Mouse (Mus musculus): ENCODE data around the gene Sat2. TPM values are rescaled to one million over a fixed set of nuclear protein-coding genes. Genes with fewer than 3 reads are reported as not detected.

Sat2 gene
- 13.0 and 13.8 TPM in 2 replicates for polyA plus RNA-seq (2015; fragmentation: Nextera tagmentation; extraction: Ambion mirVana)

DNA sequence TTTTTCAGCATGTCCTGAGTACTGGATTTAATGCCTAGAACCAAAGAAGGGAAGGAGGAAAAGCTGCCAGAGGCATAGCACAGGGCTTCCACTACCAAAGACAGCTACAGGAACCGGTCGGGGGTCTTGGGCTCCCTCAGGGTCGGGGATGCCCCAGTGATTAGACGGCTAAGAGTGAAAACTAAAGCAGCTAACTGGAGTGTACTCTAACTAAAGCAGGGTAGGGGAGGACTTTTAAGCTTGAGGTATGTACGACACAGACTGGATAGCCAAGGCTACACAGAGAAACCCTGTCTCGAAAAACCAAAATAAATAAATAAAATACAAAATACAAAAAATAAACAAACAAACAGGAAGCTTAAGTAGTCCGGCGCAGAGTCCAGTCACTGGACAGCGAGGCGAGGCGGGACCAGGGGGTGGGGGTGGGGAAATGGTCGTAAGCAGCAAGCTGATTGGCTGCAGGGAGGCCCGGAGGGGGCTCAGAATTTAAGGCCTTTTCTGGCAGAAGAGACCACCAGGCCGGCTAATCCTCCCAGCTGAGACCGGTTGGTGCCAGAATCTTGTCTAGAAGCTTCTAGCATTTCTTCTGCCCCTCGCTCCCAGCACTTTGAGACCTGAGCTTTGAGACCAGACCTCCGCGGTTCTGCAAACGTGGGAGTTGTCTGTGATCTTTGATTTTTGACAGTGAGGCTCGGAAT is at the start of gene Sat2:
Gene Sat2 (plus strand): TSS at position 454 of the 698 bp plus-strand sequence.
- no peaks in the 10 kb centered on the region for H3K36me3 ChIP-seq (ENCODE audit: control insufficient read depth, insufficient read depth)
- peaks cover 9% of the 10 kb centered on the region for H3K4me1 ChIP-seq (ENCODE audit: control insufficient read depth, insufficient read depth, low read length)
- peak within 1 kb of the TSS; percentile 91 for H3K9ac ChIP-seq (ENCODE audit: low read length)
- H3K4me2 ChIP-seq (ENCODE audit: low read depth, low read length), result peak within 1 kb of the TSS; percentile 85
- no peaks in the 10 kb centered on the region for H3K27me3 ChIP-seq (ENCODE audit: control insufficient read depth, insufficient read depth, low read length)
- H3K9me3 ChIP-seq (replicated peaks; ENCODE audit: control insufficient read depth, low read length), result no peaks in the 10 kb centered on the region
- peak within 1 kb of the TSS; percentile 63 for H3K27ac ChIP-seq (ENCODE audit: low read length)
- H3K4me3 ChIP-seq (ENCODE audit: low read length), result peak within 1 kb of the TSS; percentile 83
- ATAC-seq (replicated peaks; ENCODE audit: extremely low read depth, insufficient read depth, low FRiP score), result peak; percentile 86
- 2% methylated on average over 20 of the region's 20 CpGs for whole genome bisulfite sequencing

GRCm38 (mm10) chr11:69575220-69575619 is 46.6 kb upstream of the Sat2 start:
- no peak overlapping the region for H3K4me2 ChIP-seq (ENCODE audit: low read depth, low read length)
- ATAC-seq (replicated peaks; ENCODE audit: extremely low read depth, insufficient read depth, low FRiP score), result no peak
- no peak overlapping the region for H3K27ac ChIP-seq (ENCODE audit: low read length)
- peaks cover 17% of the 10 kb centered on the region for H3K4me1 ChIP-seq (ENCODE audit: control insufficient read depth, insufficient read depth, low read length)
- H3K9ac ChIP-seq (ENCODE audit: low read length), result no peak overlapping the region
- no peak overlapping the region for H3K4me3 ChIP-seq (ENCODE audit: low read length)
- H3K36me3 ChIP-seq (ENCODE audit: control insufficient read depth, insufficient read depth), result peaks cover 6% of the 10 kb centered on the region; the same call in 1 of the 2 replicates
- no peaks in the 10 kb centered on the region for H3K9me3 ChIP-seq (replicated peaks; ENCODE audit: control insufficient read depth, low read length)
- WGBS, result 47% methylated on average over 3 of the region's 3 CpGs
- no peaks in the 10 kb centered on the region for H3K27me3 ChIP-seq (ENCODE audit: control insufficient read depth, insufficient read depth, low read length)

GRCm38 (mm10) chr11:69576307-69576706 is 45.5 kb upstream of the Sat2 start:
- H3K27me3 ChIP-seq (ENCODE audit: control insufficient read depth, insufficient read depth, low read length), result no peaks in the 10 kb centered on the region
- no peak overlapping the region for H3K9ac ChIP-seq (ENCODE audit: low read length)
- H3K9me3 ChIP-seq (replicated peaks; ENCODE audit: control insufficient read depth, low read length), result no peaks in the 10 kb centered on the region
- H3K27ac ChIP-seq (ENCODE audit: low read length), result no peak overlapping the region
- H3K4me3 ChIP-seq (ENCODE audit: low read length), result no peak overlapping the region
- WGBS, result 66% methylated on average over 5 of the region's 5 CpGs
- H3K4me1 ChIP-seq (ENCODE audit: control insufficient read depth, insufficient read depth, low read length), result peaks cover 17% of the 10 kb centered on the region
- no peak overlapping the region for H3K4me2 ChIP-seq (ENCODE audit: low read depth, low read length)
- H3K36me3 ChIP-seq (ENCODE audit: control insufficient read depth, insufficient read depth), result no peaks in the 10 kb centered on the region
- no peak for ATAC-seq (replicated peaks; ENCODE audit: extremely low read depth, insufficient read depth, low FRiP score)

DNA sequence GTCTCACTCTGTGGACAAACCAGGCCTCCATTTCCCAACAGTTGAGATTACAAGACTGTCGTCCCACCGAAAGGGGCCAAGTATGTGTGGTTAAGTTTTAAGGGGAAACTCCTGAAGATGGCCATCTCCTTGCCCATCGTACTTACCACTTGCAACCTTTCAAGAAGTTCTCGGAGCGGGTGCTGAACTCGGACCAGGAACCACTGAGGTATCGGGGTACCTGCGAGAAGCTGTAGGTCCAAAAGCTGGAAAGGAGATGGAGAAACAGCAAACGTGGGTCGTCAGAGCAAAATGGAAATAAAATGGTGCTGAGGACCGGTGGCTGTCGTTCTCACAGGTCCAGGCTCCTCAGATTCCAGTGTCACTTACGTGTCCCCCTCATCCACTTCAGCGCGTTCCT is 43.5 kb upstream of the Sat2 start:
- no peaks in the 10 kb centered on the region for H3K9me3 ChIP-seq (replicated peaks; ENCODE audit: control insufficient read depth, low read length)
- H3K27ac ChIP-seq (ENCODE audit: low read length), result no peak overlapping the region
- H3K4me1 ChIP-seq (ENCODE audit: control insufficient read depth, insufficient read depth, low read length), result peaks cover 24% of the 10 kb centered on the region
- WGBS, result 8% methylated on average over 15 of the region's 15 CpGs
- peak overlapping the region; percentile 81 for H3K9ac ChIP-seq (ENCODE audit: low read length)
- ATAC-seq (replicated peaks; ENCODE audit: extremely low read depth, insufficient read depth, low FRiP score), result no peak
- H3K4me2 ChIP-seq (ENCODE audit: low read depth, low read length), result peak overlapping the region; percentile 79
- peak overlapping the region; percentile 88 for H3K4me3 ChIP-seq (ENCODE audit: low read length)
- H3K36me3 ChIP-seq (ENCODE audit: control insufficient read depth, insufficient read depth), result no peaks in the 10 kb centered on the region
- H3K27me3 ChIP-seq (ENCODE audit: control insufficient read depth, insufficient read depth, low read length), result no peaks in the 10 kb centered on the region

DNA sequence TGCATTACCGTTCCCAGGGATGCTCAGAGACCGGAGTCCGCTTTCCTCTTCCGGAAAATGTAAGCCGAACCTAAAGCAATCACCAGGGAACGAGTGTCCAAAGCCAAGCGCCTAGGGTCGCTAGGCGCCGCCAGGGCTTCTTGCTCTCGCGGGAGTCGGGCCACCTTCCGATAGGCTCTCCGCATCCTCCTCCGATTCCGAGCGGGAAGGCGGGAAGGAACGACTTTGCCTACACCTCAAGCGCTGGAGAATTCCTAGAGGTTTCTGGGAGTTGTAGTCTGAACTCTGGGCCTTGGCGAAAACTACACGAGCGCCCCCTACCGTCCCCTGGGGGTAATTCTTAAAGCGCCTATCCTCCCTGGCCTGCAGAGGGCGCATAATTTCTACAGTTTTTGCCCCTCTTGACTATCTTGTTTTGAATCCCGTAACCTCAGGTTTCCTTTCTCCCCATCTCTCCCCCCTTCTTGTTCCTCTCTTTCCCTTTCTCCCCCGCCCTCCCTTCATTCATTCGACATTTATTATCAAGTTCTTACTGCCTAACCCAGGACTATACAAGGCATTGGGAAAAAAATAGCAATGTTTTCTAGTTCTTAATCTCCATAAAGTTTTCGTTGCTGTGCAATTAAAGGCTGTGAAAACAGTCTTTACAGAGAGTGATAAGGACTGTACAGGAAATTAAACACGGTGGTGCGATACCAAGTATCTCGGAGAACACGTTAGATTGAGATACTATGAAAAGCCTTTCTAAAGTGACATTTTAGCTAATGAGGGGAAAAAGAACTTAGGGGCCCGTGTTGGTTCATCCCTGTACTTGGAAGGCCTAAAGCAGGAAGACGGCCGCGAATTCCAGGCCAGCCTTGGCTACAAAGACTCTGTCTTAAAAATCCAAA is 42.5 kb upstream of the Sat2 start:
- H3K4me1 ChIP-seq (ENCODE audit: control insufficient read depth, insufficient read depth, low read length), result peaks cover 24% of the 10 kb centered on the region
- H3K4me2 ChIP-seq (ENCODE audit: low read depth, low read length), result peak overlapping the region; percentile 79
- no peaks in the 10 kb centered on the region for H3K27me3 ChIP-seq (ENCODE audit: control insufficient read depth, insufficient read depth, low read length)
- H3K27ac ChIP-seq (ENCODE audit: low read length), result peak overlapping the region; percentile 96
- WGBS, result under 1% methylated on average over 39 of the region's 39 CpGs
- ATAC-seq (replicated peaks; ENCODE audit: extremely low read depth, insufficient read depth, low FRiP score), result peak; percentile 85
- H3K9me3 ChIP-seq (replicated peaks; ENCODE audit: control insufficient read depth, low read length), result no peaks in the 10 kb centered on the region
- H3K36me3 ChIP-seq (ENCODE audit: control insufficient read depth, insufficient read depth), result peaks cover 2% of the 10 kb centered on the region; the same call in 1 of the 2 replicates
- H3K4me3 ChIP-seq (ENCODE audit: low read length), result peak overlapping the region; percentile 88
- peak overlapping the region; percentile 81 for H3K9ac ChIP-seq (ENCODE audit: low read length)

DNA sequence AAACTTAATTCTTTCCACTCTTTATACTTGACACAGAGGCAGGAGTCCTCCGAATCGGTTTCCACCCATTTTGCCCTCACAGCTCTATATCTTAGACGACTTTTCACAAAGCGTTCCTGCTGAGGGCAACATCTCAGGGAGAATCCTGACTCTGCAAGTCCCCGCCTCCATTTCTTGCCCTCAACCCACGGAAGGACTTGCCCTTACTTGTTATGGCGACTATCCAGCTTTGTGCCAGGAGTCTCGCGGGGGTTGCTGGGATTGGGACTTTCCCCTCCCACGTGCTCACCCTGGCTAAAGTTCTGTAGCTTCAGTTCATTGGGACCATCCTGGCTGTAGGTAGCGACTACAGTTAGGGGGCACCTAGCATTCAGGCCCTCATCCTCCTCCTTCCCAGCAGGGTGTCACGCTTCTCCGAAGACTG is 41.7 kb upstream of the Sat2 start, which contains the start of the genes Wrap53 and Trp53:
Gene Wrap53 (minus strand): TSS at position 165 of the 424 bp plus-strand sequence.
Gene Trp53 (plus strand): TSS at position 269 of the 424 bp plus-strand sequence.
- H3K36me3 ChIP-seq (ENCODE audit: control insufficient read depth, insufficient read depth), result peaks cover 2% of the 10 kb centered on the region; the same call in 1 of the 2 replicates
- peak within 1 kb of the TSS; percentile 81 for H3K9ac ChIP-seq (ENCODE audit: low read length)
- peak within 1 kb of the TSS; percentile 79 for H3K4me2 ChIP-seq (ENCODE audit: low read depth, low read length)
- H3K4me1 ChIP-seq (ENCODE audit: control insufficient read depth, insufficient read depth, low read length), result peaks cover 24% of the 10 kb centered on the region
- peak within 1 kb of the TSS; percentile 96 for H3K27ac ChIP-seq (ENCODE audit: low read length)
- peak within 1 kb of the TSS; percentile 88 for H3K4me3 ChIP-seq (ENCODE audit: low read length)
- no peaks in the 10 kb centered on the region for H3K9me3 ChIP-seq (replicated peaks; ENCODE audit: control insufficient read depth, low read length)
- WGBS, result 0% methylated on average over 13 of the region's 13 CpGs
- H3K27me3 ChIP-seq (ENCODE audit: control insufficient read depth, insufficient read depth, low read length), result no peaks in the 10 kb centered on the region
- peak; percentile 68 for ATAC-seq (replicated peaks; ENCODE audit: extremely low read depth, insufficient read depth, low FRiP score)

DNA sequence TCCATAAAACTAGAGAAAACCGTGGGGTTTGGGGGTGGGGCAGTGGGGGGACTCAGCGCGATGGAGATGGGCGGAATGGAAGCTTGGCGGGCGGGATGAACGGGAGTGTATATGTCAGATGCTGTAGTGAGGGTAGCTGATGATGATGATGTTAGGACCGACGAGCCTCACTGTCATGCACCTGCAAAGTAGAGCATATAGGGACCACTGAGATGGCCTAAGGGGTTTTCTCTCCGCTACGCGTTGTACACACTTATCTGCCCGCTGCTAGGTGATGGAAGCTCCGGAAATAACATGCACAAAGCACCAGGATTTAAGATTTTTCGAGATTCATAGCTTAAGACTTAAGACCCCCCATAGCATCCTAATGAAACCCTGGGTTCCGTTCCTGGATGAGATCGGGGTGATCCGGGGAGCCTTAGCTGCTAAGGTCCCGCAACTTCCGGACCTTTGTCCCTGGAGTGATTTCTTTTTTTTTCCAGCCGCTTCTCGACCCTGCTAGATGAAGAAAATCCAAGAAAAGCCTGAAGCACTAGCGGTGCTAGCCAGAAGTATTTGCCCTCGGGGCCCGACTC is 41.2 kb upstream of the Sat2 start:
- Histone ChIP-seq H3K9ac (ENCODE audit: low read length) (peak overlapping the region; percentile 80), H3K27ac (ENCODE audit: low read length) (peak overlapping the region; percentile 96), H3K9me3 (replicated peaks; ENCODE audit: control insufficient read depth, low read length) (no peaks in the 10 kb centered on the region), H3K4me3 (ENCODE audit: low read length) (peak overlapping the region; percentile 88), H3K4me2 (ENCODE audit: low read depth, low read length) (peak overlapping the region; percentile 79), H3K27me3 (ENCODE audit: control insufficient read depth, insufficient read depth, low read length) (no peaks in the 10 kb centered on the region), H3K4me1 (ENCODE audit: control insufficient read depth, insufficient read depth, low read length) (peaks cover 24% of the 10 kb centered on the region), H3K36me3 (ENCODE audit: control insufficient read depth, insufficient read depth) (peaks cover 2% of the 10 kb centered on the region; the same call in 1 of the 2 replicates)
- no peak for ATAC-seq (replicated peaks; ENCODE audit: extremely low read depth, insufficient read depth, low FRiP score)
- WGBS, result under 1% methylated on average over 25 of the region's 25 CpGs

DNA sequence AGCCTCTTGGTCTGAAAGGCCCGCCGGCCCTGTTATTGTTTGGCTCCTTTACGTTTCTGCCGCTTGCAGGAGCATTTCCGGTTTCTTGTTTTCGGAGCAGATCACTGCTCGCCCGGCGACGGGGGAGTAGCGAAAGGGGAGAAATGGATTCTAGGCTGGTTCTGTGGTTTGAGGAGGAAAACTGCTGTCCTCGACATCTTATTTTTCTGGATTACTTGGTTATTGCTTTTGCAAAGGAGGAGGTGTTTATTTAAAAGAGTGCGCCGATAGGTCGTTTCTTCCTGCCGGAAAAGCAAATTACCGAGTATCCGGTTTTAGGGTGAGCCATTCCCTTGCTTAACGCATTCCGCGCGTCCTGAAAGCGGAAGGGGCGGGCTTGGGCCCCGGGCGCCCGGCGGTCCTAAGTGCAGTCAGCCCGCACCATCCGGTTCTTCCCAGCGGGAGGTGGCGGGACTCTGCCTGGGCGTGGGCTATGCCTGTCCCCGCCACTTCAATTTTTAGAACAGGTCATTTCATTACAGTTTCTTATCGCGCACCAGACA is 40.6 kb upstream of the Sat2 start:
- H3K4me1 ChIP-seq (ENCODE audit: control insufficient read depth, insufficient read depth, low read length), result peaks cover 24% of the 10 kb centered on the region
- H3K9me3 ChIP-seq (replicated peaks; ENCODE audit: control insufficient read depth, low read length), result no peaks in the 10 kb centered on the region
- peak overlapping the region; percentile 79 for H3K4me2 ChIP-seq (ENCODE audit: low read depth, low read length)
- WGBS, result 0% methylated on average over 36 of the region's 36 CpGs
- peak; percentile 80 for ATAC-seq (replicated peaks; ENCODE audit: extremely low read depth, insufficient read depth, low FRiP score)
- H3K36me3 ChIP-seq (ENCODE audit: control insufficient read depth, insufficient read depth), result peaks cover 2% of the 10 kb centered on the region; the same call in 1 of the 2 replicates
- H3K27me3 ChIP-seq (ENCODE audit: control insufficient read depth, insufficient read depth, low read length), result no peaks in the 10 kb centered on the region
- peak overlapping the region; percentile 88 for H3K4me3 ChIP-seq (ENCODE audit: low read length)
- peak overlapping the region; percentile 80 for H3K9ac ChIP-seq (ENCODE audit: low read length)
- peak overlapping the region; percentile 96 for H3K27ac ChIP-seq (ENCODE audit: low read length)

Data from heart, embryonic 16.5 days (tissue).